Mouse (Mus musculus): Measurements from ENCODE around the gene B3galnt1. TPM values are rescaled to one million over a fixed set of nuclear protein-coding genes. Genes with fewer than 3 reads are reported as not detected.

The B3galnt1 gene
- total and polyA plus RNA-seq, 2 experiments from 2014 or later = 85.5 to 99.4 TPM

- Histone ChIP-seq H3K9ac (no peak overlapping the region), H3K27me3 (ENCODE audit: insufficient read depth, low read length) (no peaks in the 10 kb centered on the region), H3K4me2 (ENCODE audit: low read depth) (no peak overlapping the region), H3K36me3 (ENCODE audit: insufficient read depth) (peaks cover 15% of the 10 kb centered on the region; the same call in 1 of the 2 replicates), H3K9me3 (ENCODE audit: low read length) (no peaks in the 10 kb centered on the region), H3K4me1 (ENCODE audit: insufficient read depth) (peaks cover 15% of the 10 kb centered on the region), H3K27ac (ENCODE audit: low read depth, low read length) (no peak overlapping the region), H3K4me3 (ENCODE audit: low read depth, low read length) (no peak overlapping the region)
- DNase-seq (no peak), ATAC-seq (no peak; the same call in 1 of the 2 replicates)
- no peak; the same call in 1 of the 2 replicates for TF ChIP-seq CTCF (IDR thresholded peaks at IDR 0.05; ENCODE audit: low read depth)
- 67% methylated on average over 9 of the region's 9 CpGs for WGBS
These were observed 4.7 kb downstream of the B3galnt1 start for GRCm38 (mm10) chr3:69594071-69594470.

GRCm38 (mm10) chr3:69593426-69593825 is 5.3 kb downstream of the B3galnt1 start:
- no peaks in the 10 kb centered on the region for H3K27me3 ChIP-seq (ENCODE audit: insufficient read depth, low read length)
- no peak for TF ChIP-seq CTCF (IDR thresholded peaks at IDR 0.05; ENCODE audit: low read depth)

GRCm38 (mm10) chr3:69588101-69588760 is 10.5 kb downstream of the B3galnt1 start:
- no peaks in the 10 kb centered on the region for H3K27me3 ChIP-seq (ENCODE audit: insufficient read depth, low read length)
- no peak overlapping the region for H3K9ac ChIP-seq
- H3K4me1 ChIP-seq (ENCODE audit: insufficient read depth) = no peaks in the 10 kb centered on the region
- 54% methylated on average over 10 of the region's 10 CpGs for WGBS
- H3K36me3 ChIP-seq (ENCODE audit: insufficient read depth) = peaks cover 10% of the 10 kb centered on the region; the same call in 1 of the 2 replicates
- H3K9me3 ChIP-seq (ENCODE audit: low read length) = no peaks in the 10 kb centered on the region
- H3K27ac ChIP-seq (ENCODE audit: low read depth, low read length) = no peak overlapping the region
- no peak overlapping the region for H3K4me3 ChIP-seq (ENCODE audit: low read depth, low read length)
- H3K4me2 ChIP-seq (ENCODE audit: low read depth) = no peak overlapping the region
- ATAC-seq (no peak), DNase-seq (no peak)
- no peak for TF ChIP-seq CTCF (IDR thresholded peaks at IDR 0.05; ENCODE audit: low read depth)

More at GRCm38 (mm10) chr3:69593426-69593825, 5.3 kb downstream of the B3galnt1 start:
- no peak overlapping the region for H3K27ac ChIP-seq (ENCODE audit: low read depth, low read length)
- ATAC-seq (no peak), DNase-seq (no peak)
- H3K4me2 ChIP-seq (ENCODE audit: low read depth) = no peak overlapping the region
- H3K9ac ChIP-seq = no peak overlapping the region
- no peaks in the 10 kb centered on the region for H3K9me3 ChIP-seq (ENCODE audit: low read length)
- no peak overlapping the region for H3K4me3 ChIP-seq (ENCODE audit: low read depth, low read length)
- peaks cover 15% of the 10 kb centered on the region for H3K4me1 ChIP-seq (ENCODE audit: insufficient read depth)
- peaks cover 15% of the 10 kb centered on the region; the same call in 1 of the 2 replicates for H3K36me3 ChIP-seq (ENCODE audit: insufficient read depth)
- 91% methylated on average over 8 of the region's 8 CpGs for WGBS

- no peak overlapping the region for H3K4me2 ChIP-seq (ENCODE audit: low read depth)
- H3K9ac ChIP-seq = no peak overlapping the region
- H3K9me3 ChIP-seq (ENCODE audit: low read length) = no peaks in the 10 kb centered on the region
- DNase-seq = no peak
- WGBS = 83% methylated on average over 1 of the region's 1 CpGs
- no peak overlapping the region for H3K4me3 ChIP-seq (ENCODE audit: low read depth, low read length)
- H3K27me3 ChIP-seq (ENCODE audit: insufficient read depth, low read length) = no peaks in the 10 kb centered on the region
- H3K4me1 ChIP-seq (ENCODE audit: insufficient read depth) = no peaks in the 10 kb centered on the region
- ATAC-seq = no peak
- no peak overlapping the region for H3K27ac ChIP-seq (ENCODE audit: low read depth, low read length)
- peaks cover 5% of the 10 kb centered on the region; the same call in 1 of the 2 replicates for H3K36me3 ChIP-seq (ENCODE audit: insufficient read depth)
- TF ChIP-seq CTCF (IDR thresholded peaks at IDR 0.05; ENCODE audit: low read depth) = no peak
These were observed 15.0 kb downstream of the B3galnt1 start for GRCm38 (mm10) chr3:69583798-69584197.

- no peak overlapping the region for H3K9ac ChIP-seq
- no peaks in the 10 kb centered on the region for H3K4me1 ChIP-seq (ENCODE audit: insufficient read depth)
- DNase-seq (no peak), ATAC-seq (no peak)
- no peak overlapping the region for H3K4me3 ChIP-seq (ENCODE audit: low read depth, low read length)
- 94% methylated on average over 1 of the region's 1 CpGs for WGBS
- H3K9me3 ChIP-seq (ENCODE audit: low read length) = no peaks in the 10 kb centered on the region
- peaks cover 36% of the 10 kb centered on the region for H3K36me3 ChIP-seq (ENCODE audit: insufficient read depth)
- H3K27ac ChIP-seq (ENCODE audit: low read depth, low read length) = no peak overlapping the region
- peak; percentile 42; the same call in 1 of the 2 replicates for TF ChIP-seq CTCF (IDR thresholded peaks at IDR 0.05; ENCODE audit: low read depth)
- no peak overlapping the region for H3K4me2 ChIP-seq (ENCODE audit: low read depth)
- H3K27me3 ChIP-seq (ENCODE audit: insufficient read depth, low read length) = no peaks in the 10 kb centered on the region
These were observed 20.0 kb downstream of the B3galnt1 start for GRCm38 (mm10) chr3:69578791-69579190.

GRCm38 (mm10) chr3:69576715-69577114 is 22.0 kb downstream of the B3galnt1 start:
- Histone ChIP-seq H3K9ac (no peak overlapping the region), H3K4me1 (ENCODE audit: insufficient read depth) (no peaks in the 10 kb centered on the region), H3K9me3 (ENCODE audit: low read length) (no peaks in the 10 kb centered on the region), H3K4me3 (ENCODE audit: low read depth, low read length) (no peak overlapping the region), H3K36me3 (ENCODE audit: insufficient read depth) (peaks cover 38% of the 10 kb centered on the region), H3K4me2 (ENCODE audit: low read depth) (no peak overlapping the region), H3K27ac (ENCODE audit: low read depth, low read length) (no peak overlapping the region), H3K27me3 (ENCODE audit: insufficient read depth, low read length) (no peaks in the 10 kb centered on the region)
- DNase-seq (no peak), ATAC-seq (no peak)
- no peak for TF ChIP-seq CTCF (IDR thresholded peaks at IDR 0.05; ENCODE audit: low read depth)
- WGBS = 87% methylated on average over 3 of the region's 3 CpGs

- Histone ChIP-seq H3K36me3 (ENCODE audit: insufficient read depth) (peaks cover 36% of the 10 kb centered on the region), H3K4me1 (ENCODE audit: insufficient read depth) (no peaks in the 10 kb centered on the region), H3K9me3 (ENCODE audit: low read length) (no peaks in the 10 kb centered on the region), H3K4me3 (ENCODE audit: low read depth, low read length) (no peak overlapping the region), H3K27ac (ENCODE audit: low read depth, low read length) (no peak overlapping the region), H3K9ac (no peak overlapping the region), H3K4me2 (ENCODE audit: low read depth) (no peak overlapping the region), H3K27me3 (ENCODE audit: insufficient read depth, low read length) (no peaks in the 10 kb centered on the region)
- TF ChIP-seq CTCF (IDR thresholded peaks at IDR 0.05; ENCODE audit: low read depth) = no peak
- ATAC-seq (no peak), DNase-seq (no peak)
- 95% methylated on average over 11 of the region's 11 CpGs for WGBS
These were observed 23.2 kb downstream of the B3galnt1 start for GRCm38 (mm10) chr3:69575577-69575976.
